Mouse (Mus musculus) cerebellum, postnatal 10 days (tissue): Measurements from ENCODE around the gene Cpm.

ENCODE experiments used
- DNase-seq, 2 experiments: peaks; one replicate each; pipeline ENCODE4 v3.0.0; 2021; ENCODE audit warnings: mixed read lengths in 2 of 2

The Cpm gene

DNA sequence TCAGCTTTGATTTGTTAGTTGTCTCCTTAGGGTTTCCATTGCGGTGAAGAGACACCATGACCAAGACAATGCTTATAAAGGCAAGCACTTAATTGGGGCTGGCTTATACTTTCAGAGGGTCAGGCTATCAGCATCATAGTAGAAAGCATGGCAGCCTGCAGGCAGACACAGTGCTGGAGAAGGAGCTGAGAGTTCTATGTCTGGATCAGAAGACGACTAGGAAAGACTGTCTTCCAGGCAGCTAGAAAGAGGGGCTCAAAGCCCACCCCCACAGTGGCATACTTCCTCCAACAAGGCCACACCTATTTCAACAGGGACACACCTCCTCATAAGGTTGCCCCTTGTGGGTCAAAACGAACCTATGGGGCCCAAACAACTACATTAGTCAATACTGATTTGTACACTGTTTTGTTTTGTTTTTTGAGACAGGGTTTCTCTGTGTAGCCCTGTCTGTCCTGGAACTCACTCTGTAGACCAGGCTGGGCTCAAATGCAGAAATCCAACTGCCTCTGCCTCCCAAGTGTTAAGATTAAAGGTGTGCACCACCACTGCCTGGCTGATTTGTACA is 8.3 kb upstream of the Cpm start:
- DNase-seq, result no peak

DNA sequence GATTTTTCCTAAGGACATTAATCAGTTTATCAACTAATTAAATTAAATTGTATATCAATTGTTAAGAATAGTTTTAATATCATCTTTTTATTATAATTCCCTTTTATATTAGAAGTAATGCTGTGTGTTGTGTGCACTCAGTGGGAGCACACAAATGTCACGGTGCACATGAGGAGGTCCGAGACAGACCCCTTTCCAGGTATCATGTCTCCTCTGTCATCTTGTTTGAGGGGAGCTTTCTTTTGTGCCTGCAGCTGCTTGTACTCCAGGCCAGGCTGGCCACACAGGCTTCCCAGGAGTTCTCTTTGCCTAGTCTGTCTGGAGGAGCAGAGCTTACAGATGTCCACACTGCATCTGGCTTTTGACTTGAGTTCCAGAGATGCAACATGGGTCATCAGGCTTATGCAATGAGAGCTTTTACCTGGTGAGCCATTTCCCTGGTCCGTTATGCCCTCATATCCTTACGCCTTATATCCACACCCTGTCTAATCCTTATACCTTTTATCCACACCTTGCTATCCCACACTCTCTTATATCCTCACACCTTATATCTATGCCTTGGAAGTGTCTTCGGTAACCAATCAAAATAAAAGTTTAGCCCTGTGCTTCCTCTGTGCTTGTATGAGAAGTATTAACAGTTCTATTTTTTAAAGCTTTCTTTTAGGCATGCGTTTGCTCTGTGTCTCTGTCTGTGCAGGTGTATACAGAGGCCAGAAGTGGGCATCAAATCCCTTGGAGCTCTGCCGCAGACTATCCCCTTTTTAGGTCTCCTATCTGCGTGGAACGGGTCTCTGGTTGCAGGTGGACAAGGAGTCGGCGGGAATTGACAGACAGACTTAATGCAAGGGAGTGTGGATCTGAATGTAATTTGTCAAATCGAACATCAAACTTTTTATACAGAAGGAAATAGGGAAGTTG is 7.4 kb upstream of the Cpm start:
- no peak for DNase-seq

DNA sequence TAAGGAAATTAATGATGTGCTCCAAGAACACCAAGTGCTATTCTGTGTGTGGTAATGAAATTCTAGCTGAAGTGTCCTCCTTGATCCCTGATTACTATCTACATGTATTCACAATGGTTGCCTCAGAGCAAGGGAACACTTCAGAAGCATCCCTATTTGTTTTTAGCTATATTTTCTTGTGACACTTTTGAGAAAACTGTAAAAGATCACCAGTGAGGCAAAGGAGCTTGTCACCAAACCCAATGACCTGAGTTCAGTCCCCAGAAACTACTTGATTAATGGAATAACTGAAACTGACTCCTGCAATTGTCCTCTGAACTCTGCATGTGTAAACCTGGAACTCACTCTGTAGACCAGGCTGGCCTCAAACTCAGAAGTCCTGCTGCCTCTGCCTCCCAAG is 5.9 kb upstream of the Cpm start:
- DNase-seq, result no peak

DNA sequence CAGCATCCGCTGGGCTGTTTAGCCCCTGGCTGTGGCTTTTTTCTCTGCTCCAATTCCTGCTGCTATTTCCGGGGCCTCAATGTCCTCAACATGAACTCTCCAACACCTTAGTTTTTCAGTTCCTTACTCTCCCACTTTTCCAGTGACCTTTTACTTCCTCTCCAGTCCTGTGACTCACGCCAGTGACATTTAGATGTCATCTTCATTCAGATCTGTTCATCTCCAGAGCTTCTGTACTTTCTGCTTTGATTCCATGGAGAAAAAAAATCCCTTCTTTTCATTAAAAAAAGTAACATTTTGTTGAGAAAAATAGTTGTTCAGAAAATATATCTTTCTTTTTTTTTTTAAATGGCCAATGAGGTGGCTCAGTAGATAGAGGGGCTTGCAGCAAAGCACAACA is 5.1 kb upstream of the Cpm start:
- DNase-seq, result no peak

DNA sequence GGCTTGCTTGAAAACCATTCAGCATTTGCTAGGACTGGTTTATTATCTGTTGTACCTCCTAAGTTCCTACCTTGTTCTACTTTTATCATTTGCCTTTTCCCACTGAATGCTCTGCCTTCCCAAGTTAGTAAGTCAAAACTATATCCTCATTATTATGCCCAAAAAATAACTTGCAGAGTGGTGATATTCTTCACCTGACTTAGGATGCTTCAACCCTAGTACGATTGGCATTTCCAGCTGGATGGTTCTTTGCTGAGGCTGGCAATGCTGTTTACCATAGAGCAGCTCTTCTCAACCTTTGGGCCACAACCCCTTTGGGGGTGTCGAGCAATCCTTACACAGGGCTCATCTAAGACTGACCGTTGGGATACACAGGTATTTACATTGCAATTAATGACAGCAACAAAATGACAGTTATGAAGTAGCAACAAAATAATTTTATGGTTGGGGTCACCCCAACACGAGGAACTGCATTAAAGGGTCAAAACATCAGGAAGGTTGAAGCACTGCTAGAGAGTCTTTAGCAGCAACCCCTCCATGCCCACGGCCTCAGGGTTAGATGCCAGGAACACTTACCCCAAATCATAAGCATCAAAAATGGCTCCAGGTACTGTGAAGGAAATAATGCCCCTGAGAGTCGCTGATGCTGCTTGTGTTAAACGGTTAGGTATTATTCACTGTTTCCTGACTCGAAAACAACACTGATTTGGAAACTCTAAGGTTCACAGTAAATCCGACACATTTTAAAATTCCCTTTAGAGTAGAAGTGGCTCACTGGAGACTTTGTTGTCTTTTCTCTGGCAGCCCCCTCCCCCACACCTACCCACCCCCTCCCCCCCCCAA is 4.4 kb upstream of the Cpm start:
- DNase-seq, result no peak

DNA sequence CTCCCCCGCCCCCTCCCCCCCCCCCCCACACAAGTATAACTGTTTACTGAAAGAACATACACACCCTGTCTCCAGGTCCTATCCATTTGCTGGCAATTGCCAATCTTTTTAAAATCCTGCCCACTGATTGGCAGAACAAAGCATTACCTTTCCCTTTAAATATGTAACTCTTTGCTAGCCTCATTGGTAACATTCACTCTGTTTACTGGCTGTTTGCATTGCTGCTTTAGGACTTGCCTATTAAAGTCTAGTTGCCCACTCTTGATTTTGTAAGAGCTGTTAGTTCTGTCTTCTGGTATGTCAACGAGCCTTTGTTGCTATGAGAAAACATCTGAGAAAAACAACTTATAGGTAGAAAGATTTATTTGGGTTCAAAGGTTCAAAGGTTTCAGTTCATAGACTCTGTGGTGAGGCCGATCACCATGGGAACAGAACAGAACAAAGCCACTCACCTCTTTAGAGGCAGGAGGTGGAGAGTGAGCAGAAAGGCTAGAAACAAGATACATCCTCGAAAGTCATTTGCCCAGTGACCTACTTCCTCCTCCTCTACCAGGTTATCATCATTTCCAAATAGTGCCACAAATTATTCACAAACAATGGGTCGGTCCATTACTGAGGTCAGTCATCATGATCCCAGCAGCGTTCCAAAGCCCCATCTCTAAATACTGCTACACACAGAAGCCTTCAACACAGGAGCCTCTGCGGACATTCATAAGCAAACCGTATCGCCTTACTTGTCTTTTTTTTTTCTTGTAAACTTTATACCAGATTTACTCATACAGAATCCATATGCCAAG is 3.6 kb upstream of the Cpm start:
- DNase-seq, result no peak

DNA sequence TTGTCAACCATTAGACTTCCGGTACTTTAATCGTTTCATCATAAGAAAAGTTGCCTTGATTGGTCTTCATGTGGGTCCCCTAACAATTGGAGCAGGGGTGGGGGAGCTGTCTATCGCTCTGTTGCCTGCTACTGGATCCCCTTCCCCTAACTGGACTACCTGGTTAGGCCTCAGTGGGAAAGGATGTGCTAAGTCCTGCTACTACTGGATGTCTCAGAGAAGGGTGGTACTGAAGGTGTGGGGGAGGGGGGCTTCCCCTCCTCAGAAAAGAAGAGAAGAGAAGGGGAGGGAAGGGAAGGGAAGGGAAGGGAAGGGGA is 3.0 kb upstream of the Cpm start:
- no peak for DNase-seq

DNA sequence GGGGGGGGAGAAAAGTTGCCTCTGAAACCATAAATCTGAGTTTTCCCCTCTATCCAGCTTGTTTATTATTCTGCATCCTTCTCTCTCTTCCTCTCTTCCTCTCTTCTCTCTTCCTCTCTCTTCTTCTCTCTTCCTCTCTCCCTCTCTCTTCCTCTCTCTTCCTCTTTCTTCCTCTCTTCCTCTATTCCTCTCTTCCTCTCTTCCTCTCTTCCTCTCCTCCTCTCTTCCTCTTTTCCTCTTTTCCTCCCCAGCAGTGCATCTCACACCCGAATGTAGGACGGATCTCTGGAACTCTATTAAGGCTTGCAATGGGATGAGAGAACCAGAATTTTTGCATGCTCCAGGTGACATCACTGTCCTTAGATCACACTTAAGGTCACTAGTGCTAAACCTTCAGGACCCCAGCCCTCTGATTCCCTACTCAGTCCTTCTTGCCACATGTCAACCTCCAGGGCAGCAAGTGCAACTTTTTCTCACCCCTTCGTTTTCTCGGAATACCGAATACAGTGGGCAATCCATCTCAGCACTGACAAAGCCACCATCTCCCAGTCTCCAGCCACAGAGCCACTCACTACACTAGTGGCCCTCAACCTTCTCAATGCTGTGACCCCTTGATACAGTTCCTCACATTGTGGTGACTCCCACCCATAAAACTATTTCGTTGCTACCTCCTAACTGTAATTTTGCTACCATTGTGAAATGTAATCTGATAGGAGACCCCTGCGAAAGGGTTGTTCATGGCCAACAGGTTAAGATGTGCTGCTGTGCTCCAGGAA is 2.3 kb upstream of the Cpm start:
- DNase-seq, result no peak

DNA sequence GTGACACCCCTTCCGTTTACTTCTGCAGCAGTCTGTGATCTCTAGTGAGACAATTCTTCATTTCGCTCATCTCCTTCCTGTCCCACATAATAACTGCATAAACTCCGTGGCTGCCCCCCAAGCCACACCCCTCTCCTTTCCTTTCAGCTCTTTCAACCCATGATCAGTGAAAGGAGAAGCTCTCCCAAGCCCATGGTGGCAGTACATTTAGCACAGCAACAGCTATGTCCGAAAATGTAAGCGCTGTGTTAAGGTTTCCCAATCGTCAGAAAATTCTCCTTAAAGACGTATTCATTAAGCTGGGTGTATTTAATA is 1.7 kb upstream of the Cpm start:
- no peak for DNase-seq

DNA sequence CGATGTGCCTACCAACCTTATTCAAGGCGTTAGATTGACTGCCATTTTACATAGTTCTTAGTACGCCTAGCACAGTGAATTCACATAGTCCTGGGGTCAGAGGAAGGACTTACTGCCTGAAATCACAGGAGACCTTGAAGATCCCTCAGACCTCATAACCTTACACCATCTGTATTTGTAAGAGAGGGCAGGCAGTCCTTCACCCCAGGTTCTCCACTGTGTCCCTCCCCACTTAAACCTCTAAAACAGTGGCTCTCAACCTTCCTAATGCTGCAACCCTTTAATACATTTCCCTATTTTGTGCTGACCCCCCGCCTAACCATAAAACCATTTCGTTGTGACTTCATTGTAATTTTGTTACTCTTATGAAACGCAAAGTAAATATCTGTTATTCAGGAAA is 1.4 kb upstream of the Cpm start:
- DNase-seq, result no peak

DNA sequence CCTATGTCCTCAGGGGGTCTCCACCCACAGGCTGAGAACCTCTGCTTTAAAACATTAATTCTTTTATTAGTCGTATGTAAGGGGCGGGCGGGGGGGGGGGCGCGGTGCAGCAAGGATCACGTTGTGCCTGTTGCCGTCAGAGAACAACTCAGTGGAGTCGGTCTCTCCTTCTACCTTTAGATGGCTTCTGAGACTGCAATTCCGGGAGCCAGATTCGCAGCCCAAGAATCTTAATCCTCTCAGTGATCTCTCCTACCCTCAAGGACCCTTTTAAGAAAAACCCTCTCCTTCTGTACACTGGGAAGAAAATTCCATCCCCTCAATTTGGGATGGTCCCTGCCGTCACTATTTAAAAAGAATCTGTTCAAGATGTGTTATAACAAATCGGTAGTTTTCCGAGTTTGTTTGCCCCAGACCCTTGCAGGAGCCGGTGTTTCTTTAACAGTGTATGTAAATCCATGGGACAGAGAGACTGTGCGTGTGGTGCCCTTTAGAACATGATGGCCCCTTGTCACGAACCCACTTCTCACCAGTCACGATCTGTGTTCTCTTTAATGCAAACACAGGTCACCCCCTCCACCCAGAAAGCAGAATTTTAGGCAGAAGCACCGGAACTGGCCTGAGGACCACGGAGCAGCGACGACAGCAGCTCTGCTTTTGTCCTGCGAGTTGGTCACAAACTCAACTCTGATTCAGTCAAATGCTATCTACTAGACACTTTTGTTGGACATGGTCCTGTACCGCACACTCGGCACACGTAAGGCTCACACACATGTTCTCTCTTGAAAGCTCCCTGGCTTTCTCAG is 734 bp upstream of the Cpm start:
- DNase-seq, result no peak

DNA sequence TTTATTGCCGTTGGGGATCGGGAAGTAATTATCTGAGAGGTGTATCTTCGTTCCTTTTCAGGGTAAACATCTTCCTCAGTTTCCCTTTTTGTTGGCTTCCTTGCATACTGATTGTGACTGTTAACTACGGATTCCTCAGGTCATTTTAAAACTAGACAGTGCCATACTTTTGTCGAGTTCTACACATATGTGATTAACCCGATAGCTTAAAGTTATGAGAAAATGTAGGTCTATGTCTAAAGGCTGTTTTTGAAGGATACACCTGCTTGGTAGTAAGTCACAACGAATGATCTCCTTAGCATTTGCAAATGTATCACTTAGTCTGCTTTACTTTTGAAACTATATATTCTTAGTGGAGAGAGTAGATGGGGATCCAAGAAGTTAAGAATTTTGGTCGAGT is 876 bp downstream of the Cpm start:
- DNase-seq, result no peak

DNA sequence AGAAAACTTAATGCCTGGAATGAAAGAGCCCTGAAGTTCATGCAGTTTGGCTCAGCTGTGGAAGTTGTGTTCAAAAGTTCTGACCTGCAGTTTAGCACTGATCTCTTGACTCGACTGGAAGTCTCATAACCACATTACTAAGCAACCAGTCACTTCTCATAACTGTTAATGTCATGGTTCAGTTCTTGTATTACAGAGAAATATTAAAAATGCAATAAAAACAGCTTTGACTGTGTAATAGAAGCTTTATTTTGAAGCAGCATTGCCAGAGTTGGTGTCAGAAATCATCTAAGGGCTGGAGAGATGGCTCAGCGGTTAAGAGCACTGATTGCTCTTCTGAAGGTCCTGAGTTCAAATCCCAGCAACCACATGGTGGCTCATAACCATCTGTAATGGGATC is 1.5 kb downstream of the Cpm start:
- DNase-seq, result no peak

DNA sequence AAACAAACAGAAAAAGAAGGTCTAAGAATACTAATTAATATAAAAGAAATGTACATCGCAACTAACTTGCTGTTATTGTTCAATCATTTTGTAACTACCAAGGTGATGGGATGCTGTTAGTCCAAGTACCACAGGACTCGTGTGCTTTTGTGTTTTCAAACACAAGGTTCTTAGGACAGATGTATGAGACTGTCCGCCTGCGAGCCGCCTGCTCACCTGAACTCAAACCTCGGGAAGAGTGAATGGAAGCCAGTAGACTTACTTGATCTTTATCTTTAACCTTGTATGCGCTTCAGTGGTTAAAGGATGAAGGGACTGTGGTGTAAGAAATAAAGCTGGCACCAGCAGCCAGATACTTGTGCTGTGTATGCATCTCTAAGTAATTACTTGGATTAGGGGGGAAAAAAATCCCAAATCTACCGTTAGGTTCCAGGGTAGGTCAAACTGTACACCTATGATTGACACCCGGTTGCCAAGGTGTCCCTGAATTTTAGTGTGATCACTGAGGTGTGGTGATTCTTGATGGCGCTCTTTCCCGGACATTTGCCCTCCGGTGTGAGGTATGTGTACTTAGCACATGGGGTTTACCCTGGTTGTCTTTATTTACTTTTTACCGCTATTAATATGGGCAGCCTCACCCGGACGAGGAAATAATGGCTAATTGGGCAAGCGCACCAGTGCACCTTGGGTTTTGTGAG is 2.4 kb downstream of the Cpm start:
- DNase-seq, result no peak

DNA sequence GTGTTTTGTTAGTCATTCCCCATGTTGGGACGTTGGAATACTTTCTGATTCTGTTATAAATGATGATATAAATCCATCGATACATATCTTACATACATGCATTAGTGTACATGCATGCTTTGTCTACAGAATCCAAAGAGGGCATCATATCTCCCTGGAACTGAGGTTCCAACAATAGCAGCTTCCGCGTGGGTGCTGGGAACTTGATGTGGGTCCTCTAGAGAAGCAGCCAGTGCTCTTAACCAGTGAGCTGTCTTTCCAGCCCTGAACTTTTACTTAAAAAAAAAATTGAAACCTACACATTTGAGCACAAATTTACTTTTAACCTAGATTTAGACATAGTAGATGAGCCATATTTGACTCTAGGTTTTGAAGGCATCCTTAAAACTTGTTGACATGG is 3.1 kb downstream of the Cpm start:
- no peak for DNase-seq

DNA sequence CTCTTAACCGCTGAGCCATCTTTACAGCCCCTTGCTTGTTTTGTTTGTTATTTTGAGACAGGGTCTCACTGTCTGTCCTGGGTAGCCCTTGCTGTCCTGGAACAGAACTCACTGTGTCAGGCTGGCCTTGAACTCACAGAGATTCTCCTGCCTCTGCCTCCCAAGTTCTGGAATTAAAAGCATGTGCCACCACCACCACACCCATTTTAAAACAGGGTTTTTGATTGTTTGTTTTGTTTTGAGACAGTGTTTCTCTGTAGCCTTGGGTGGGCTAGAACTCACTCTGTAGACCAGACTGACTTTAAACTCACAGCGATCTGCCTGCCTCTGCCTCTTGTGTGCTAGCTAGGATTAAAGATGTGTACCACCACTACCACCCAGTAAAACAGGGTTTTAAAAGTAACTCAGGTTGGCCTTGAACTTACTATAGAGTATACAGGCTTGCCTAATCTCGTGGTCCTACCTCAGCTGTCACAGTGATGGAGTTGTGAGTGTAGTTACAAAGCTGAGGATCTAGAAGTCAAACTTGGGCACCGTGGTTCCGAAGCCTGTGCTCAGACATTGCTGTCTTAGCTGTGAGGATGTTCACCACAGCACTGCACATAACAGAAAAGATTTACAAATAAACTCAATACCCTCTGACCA is 4.4 kb downstream of the Cpm start:
- DNase-seq, result no peak

DNA sequence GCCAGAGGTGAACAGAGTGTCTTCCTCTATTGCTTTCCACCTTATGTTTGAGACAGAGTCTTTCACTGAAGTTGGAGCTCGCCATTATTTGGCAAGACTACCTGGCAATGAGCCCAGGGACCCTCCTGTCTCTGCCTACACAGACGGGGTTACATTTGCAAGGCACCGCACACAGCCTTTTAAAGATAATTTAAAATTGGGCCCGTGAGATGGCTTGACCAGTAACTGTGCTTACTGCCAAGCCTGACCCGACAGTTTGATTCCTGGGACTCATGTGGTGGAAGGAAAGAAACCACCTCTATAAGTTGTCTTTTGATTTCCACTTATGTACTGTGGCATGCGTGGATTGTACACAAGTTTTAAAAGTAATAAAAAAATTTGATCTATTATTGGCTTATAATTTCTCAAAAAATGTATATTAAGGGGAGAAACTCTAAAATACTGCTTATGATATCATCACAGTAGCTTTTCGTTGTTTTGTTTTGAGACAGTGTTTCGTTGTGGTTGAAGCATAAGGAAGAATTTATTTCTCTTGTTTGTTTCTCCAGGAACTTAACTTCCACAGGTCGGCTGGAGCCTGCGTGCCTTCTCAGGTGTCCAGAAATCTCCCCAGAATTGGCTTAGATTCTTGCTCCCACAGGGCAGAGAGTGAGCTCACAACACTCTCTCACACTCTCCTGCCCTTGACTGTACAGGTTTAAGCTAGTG is 5.2 kb downstream of the Cpm start:
- no peak for DNase-seq

DNA sequence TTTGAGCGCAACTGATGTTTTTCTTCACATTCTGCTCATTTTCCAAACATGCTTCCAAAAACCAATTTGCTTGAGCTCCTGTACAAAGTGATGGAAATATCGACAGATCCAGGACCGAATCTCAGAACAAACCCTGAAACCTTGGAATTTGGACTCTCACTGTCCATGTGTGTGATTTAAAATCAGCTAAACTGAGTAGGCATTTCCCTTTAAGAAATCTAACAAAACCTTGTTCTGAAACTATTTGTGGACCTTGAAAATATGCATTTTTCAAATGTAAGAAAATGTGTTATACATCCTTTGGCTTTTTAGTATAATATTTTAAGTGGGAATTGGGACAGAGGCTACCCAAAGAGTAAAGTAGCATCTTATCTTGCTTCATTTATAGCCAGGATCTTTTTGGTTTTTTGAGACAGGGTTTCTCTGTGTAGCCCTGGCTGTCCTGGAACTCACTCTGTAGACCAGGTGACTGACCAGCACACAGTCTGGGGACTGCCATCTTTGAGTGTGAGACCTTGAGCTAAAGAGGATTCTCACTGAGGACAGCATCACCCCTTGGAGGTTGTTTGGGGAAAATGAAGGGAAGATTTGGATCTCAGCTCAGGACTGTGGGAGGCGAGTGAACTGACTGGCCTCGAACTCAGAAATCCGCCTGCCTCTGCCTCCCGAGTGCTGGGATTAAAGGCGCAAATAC is 5.9 kb downstream of the Cpm start:
- no peak for DNase-seq
